Mouse (Mus musculus): ENCODE data around the gene Clybl.

- no peak for TF ChIP-seq CTCF (IDR thresholded peaks at IDR 0.05 in 2 of 3, conservative IDR thresholded peaks at IDR 0.05 in 1 of 3; ENCODE audit: control insufficient read depth in 1 of 3, insufficient read depth in 1 of 3, low read depth in 2 of 3, low read length in 3 of 3, poor library complexity in 1 of 3, severe bottlenecking in 1 of 3)
- no peak for TF ChIP-seq MEF2A (IDR thresholded peaks at IDR 0.05; ENCODE audit: extremely low read depth, insufficient replicate concordance, low read depth, low read length, poor library complexity, severe bottlenecking)
Measured at GRCm38 (mm10) chr14:122160916-122161315, 20.6 kb upstream of the Clybl start.
